Mouse (Mus musculus) olfactory bulb, adult 2 months (tissue): Measurements from ENCODE around the gene Ncf2. TPM values are rescaled to one million over a fixed set of nuclear protein-coding genes. Genes with fewer than 3 reads are reported as not detected.
A peak's percentile ranks its signal among the peaks of the same experiment; 100 is the strongest.

Source experiments
- H3K27ac ChIP-seq: fragments of 200-500 bp; 2 replicates; pipeline ENCODE4 v1.5.1; 2012; ENCODE audit warnings: low read depth, low read length; ENCODE audit not compliant: insufficient read depth
- H3K4me1 ChIP-seq: fragments of 200-500 bp; 2 replicates; pipeline ENCODE4 v1.6.1; 2012; ENCODE audit warnings: low read length; ENCODE audit not compliant: control insufficient read depth, insufficient read depth
- H3K4me3 ChIP-seq: fragments of 200-500 bp; 2 replicates; pipeline ENCODE4 v1.5.1; 2012; ENCODE audit warnings: mild to moderate bottlenecking, low read depth, low read length, moderate library complexity; ENCODE audit not compliant: insufficient read depth
- CTCF ChIP-seq: fragments of 200-500 bp; IDR thresholded peaks from 2 replicates; pipeline ENCODE4 v1.5.1; 2012; ENCODE audit warnings: low read depth, mild to moderate bottlenecking, low read length, moderate library complexity; ENCODE audit not compliant: insufficient read depth
- POLR2A ChIP-seq: fragments of 200-500 bp; IDR thresholded peaks from 2 replicates; pipeline ENCODE4 v1.6.1; 2012; ENCODE audit warnings: mild to moderate bottlenecking, low read depth, low read length, moderate library complexity; ENCODE audit not compliant: insufficient read depth
- WGBS: fragments of 180-500 bp; shearing (Covaris S2); methylation state at CpG from one replicate; pipeline ENCODE4 v1.1.7; 2018; 5-methylcytosine and 5-hydroxymethylcytosine counted together
- polyA plus RNA-seq: library from polyadenylated mRNA; stranded (reverse); fragments of >200 nt; gene quantifications from 2 replicates; pipeline ENCODE4 v1.2.4, GENCODE M21; 2012; ENCODE audit warnings: low replicate concordance; ENCODE audit not compliant: missing spikeins, insufficient read depth, insufficient read length

Ncf2 gene
- polyA plus RNA-seq, 1 experiment, result not detected

- peak overlapping the region; percentile 50; the same call in 1 of the 2 replicates for H3K27ac ChIP-seq
- H3K4me1 ChIP-seq, result peaks cover 5% of the 10 kb centered on the region; the same call in 1 of the 2 replicates
- 63% methylated on average over 6 of the region's 6 CpGs for WGBS
- no peak overlapping the region for H3K4me3 ChIP-seq
- TF ChIP-seq POLR2A, result no peak
- no peak for TF ChIP-seq CTCF
Measured at GRCm38 (mm10) chr1:152793495-152794130, 6.4 kb upstream of the Ncf2 start.

DNA sequence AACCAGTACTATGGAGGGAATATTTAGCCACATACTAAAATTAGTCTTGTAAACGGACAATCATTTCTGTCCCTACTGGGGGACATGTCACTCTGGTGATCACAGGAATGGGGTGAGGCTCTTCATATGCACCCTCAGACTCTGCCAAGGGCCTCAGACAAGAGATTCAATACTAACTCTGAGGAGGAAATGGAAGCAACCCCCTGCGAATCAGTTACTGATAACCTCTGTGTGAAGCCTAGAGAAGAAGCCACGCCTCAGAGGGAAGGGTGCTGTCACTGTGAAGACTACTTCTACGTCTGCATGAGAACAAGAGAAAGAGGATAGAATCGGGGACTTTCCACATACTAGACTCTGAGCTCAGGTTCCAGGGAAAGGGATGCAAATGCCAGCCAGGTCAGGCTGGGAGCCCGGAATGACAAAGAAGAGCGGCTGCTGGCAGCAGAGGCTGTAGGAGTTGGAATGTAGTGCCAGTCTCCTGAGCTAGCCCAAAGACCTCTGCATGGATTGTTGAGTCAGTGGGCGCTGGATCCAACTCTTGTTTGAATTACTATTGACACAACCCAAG lies 4.2 kb upstream of the Ncf2 start:
- 75% methylated on average over 8 of the region's 8 CpGs for WGBS
- H3K4me1 ChIP-seq, result peaks cover 12% of the 10 kb centered on the region
- TF ChIP-seq POLR2A (no peak), CTCF (no peak)
- no peak overlapping the region for H3K4me3 ChIP-seq
- H3K27ac ChIP-seq, result no peak overlapping the region

GRCm38 (mm10) chr1:152796683-152797263 lies 3.2 kb upstream of the Ncf2 start:
- Histone ChIP-seq H3K4me3 (no peak overlapping the region), H3K4me1 (peaks cover 12% of the 10 kb centered on the region), H3K27ac (no peak overlapping the region)
- WGBS, result 85% methylated on average over 8 of the region's 8 CpGs
- TF ChIP-seq POLR2A, result no peak
- no peak for TF ChIP-seq CTCF

GRCm38 (mm10) chr1:152798125-152798524 lies 1.9 kb upstream of the Ncf2 start:
- TF ChIP-seq CTCF (no peak), POLR2A (no peak)

GRCm38 (mm10) chr1:152800633-152801176 lies 711 bp downstream of the Ncf2 start:
- 93% methylated on average over 13 of the region's 13 CpGs for WGBS
- Histone ChIP-seq H3K27ac (no peak overlapping the region), H3K4me1 (peaks cover 8% of the 10 kb centered on the region), H3K4me3 (no peak overlapping the region)
- no peak for TF ChIP-seq POLR2A
- no peak for TF ChIP-seq CTCF

More at GRCm38 (mm10) chr1:152798125-152798524, 1.9 kb upstream of the Ncf2 start:
- H3K4me3 ChIP-seq, result no peak overlapping the region
- H3K4me1 ChIP-seq, result peaks cover 12% of the 10 kb centered on the region
- WGBS, result 85% methylated on average over 9 of the region's 9 CpGs
- H3K27ac ChIP-seq, result no peak overlapping the region

DNA sequence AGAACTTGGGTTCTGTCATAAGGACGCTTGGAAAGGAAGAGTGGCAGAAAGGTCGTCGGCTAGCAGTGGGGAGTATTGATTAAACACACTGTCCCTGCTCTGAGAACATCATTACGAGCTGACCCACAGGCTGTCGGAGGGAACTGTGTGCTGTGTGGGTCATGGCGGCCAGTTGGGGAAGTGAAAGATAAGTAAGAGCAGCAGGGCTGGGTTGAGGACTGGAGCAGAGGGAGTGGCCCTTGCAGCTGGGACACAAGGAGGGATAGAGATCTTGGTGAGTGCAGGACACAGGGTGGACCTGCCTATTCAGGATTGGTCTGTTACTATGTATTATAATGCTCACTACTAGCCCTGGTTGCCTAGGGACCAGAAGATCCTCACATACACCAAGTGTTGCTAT lies 4.9 kb downstream of the Ncf2 start:
- TF ChIP-seq CTCF (no peak), POLR2A (no peak)
- H3K4me1 ChIP-seq, result peaks cover 3% of the 10 kb centered on the region
- 87% methylated on average over 6 of the region's 6 CpGs for WGBS

GRCm38 (mm10) chr1:152807619-152808391 lies 7.8 kb downstream of the Ncf2 start:
- 84% methylated on average over 18 of the region's 18 CpGs for WGBS
- Histone ChIP-seq H3K4me3 (no peak overlapping the region), H3K27ac (no peak overlapping the region), H3K4me1 (peaks cover 3% of the 10 kb centered on the region)
- no peak for TF ChIP-seq CTCF
- TF ChIP-seq POLR2A, result no peak

More for the DNA sequence above, 4.9 kb downstream of the Ncf2 start:
- Histone ChIP-seq H3K4me3 (no peak overlapping the region), H3K27ac (no peak overlapping the region)

- TF ChIP-seq CTCF, result no peak
- no peak for TF ChIP-seq POLR2A
- WGBS, result 91% methylated on average over 2 of the region's 2 CpGs
- Histone ChIP-seq H3K27ac (no peak overlapping the region), H3K4me3 (no peak overlapping the region), H3K4me1 (peaks cover 3% of the 10 kb centered on the region)
Measured at GRCm38 (mm10) chr1:152808392-152808680, 8.3 kb downstream of the Ncf2 start.
